Mouse (Mus musculus) heart, adult 18-20 months (tissue): ENCODE measurements around the gene Gm7903. TPM values are rescaled to one million over a fixed set of nuclear protein-coding genes. Genes with fewer than 3 reads are reported as not detected.
"Not testable (repeated sequence)": the region's sequence is repeated elsewhere in the genome, so short reads cannot be mapped to it uniquely, and the experiment has no call there.

Source experiments
- DNase-seq, 2 experiments: peaks; one replicate each; pipeline ENCODE4 v3.0.0; 2021 to 2022; ENCODE audit warnings: mixed read lengths in 1 of 2
- long read RNA-seq, 2 experiments: library from polyadenylated mRNA; stranded (forward); transcript quantifications; one replicate each; pipeline ENCODE4 v2.0.0; 2021
- total RNA-seq, 2 experiments: library from RNA; stranded (reverse); gene quantifications; 2 replicates each; pipeline ENCODE4 v1.2.3; 2021

Gene Gm7903
- total RNA-seq: not detected
- long read RNA-seq, experiment 1: 0 reads
- long read RNA-seq, experiment 2: 0 reads

GRCm38 (mm10) chrX:135433535-135433934 is at the start of gene Gm7903:
TSS of gene Gm7903 (plus strand) at chrX:135433835.
- not testable (repeated sequence) for DNase-seq

GRCm38 (mm10) chrX:135403578-135403977 is 30.1 kb upstream of the Gm7903 start:
- not testable (repeated sequence) for DNase-seq

- not testable (repeated sequence) for DNase-seq
Measured at GRCm38 (mm10) chrX:135421203-135421602, 12.4 kb upstream of the Gm7903 start.

- DNase-seq: not testable (repeated sequence)
Measured at GRCm38 (mm10) chrX:135421824-135422223, 11.8 kb upstream of the Gm7903 start.

- not testable (repeated sequence) for DNase-seq
Measured at GRCm38 (mm10) chrX:135422473-135422872, 11.2 kb upstream of the Gm7903 start.

- not testable (repeated sequence) for DNase-seq
Measured at GRCm38 (mm10) chrX:135464160-135464559, 30.5 kb downstream of the Gm7903 start.

GRCm38 (mm10) chrX:135481902-135482301 is 48.3 kb downstream of the Gm7903 start:
- not testable (repeated sequence) for DNase-seq

- not testable (repeated sequence) for DNase-seq
Measured at GRCm38 (mm10) chrX:135483183-135483582, 49.5 kb downstream of the Gm7903 start.

Other genes starting within 250 kb of the Gm7903 start
- not detected for gene Tceal6, start 223.1 kb upstream of the Gm7903 start, total RNA-seq
- not detected for gene Pramel3, start 131.5 kb upstream of the Gm7903 start, total RNA-seq
- gene Gm5128, start 60.6 kb upstream of the Gm7903 start, total RNA-seq: not detected
- gene AV320801, start 60.8 kb downstream of the Gm7903 start, total RNA-seq: not detected
- gene Nxf7, start 164.9 kb downstream of the Gm7903 start, total RNA-seq: not detected
- gene Prame, start 193.9 kb downstream of the Gm7903 start, total RNA-seq: not detected